Mouse (Mus musculus) limb, embryonic 14.5 days (tissue): ENCODE results near the gene Pde4a. TPM values are rescaled to one million over a fixed set of nuclear protein-coding genes. Genes with fewer than 3 reads are reported as not detected.

ENCODE experiments used
- ATAC-seq: fragments of 200-750 bp; cut with Nextera tagmentation; 2 replicates; pipeline ENCODE4 v1.8.0; 2017; ENCODE audit warnings: low read depth, moderate number of reproducible peaks, moderate TSS enrichment; ENCODE audit not compliant: low FRiP score
- DNase-seq: peaks from one replicate; pipeline ENCODE4 v3.0.0-alpha.2; 2015; ENCODE audit warnings: low spot score
- H3K27ac ChIP-seq: fragments of 300-500 bp; sonication (generic); replicated peaks from 2 replicates; pipeline ENCODE4 v1.5.1; 2014; ENCODE audit warnings: low read depth, mild to moderate bottlenecking, low read length, moderate library complexity, mixed read lengths
- H3K27me3 ChIP-seq: fragments of 300-500 bp; sonication (generic); 2 replicates; pipeline ENCODE4 v1.6.1; 2014; ENCODE audit warnings: low read length, mixed read lengths; ENCODE audit not compliant: control insufficient read depth, insufficient read depth
- H3K36me3 ChIP-seq: fragments of 300-500 bp; sonication (generic); 2 replicates; pipeline ENCODE4 v1.6.1; 2014; ENCODE audit warnings: mild to moderate bottlenecking, low read length, moderate library complexity, mixed read lengths; ENCODE audit not compliant: control insufficient read depth, insufficient read depth
- H3K4me1 ChIP-seq: fragments of 300-500 bp; sonication (generic); 2 replicates; pipeline ENCODE4 v1.6.1; 2014; ENCODE audit warnings: antibody characterized with exemption, low read length, mixed read lengths; ENCODE audit not compliant: control insufficient read depth, insufficient read depth
- H3K4me2 ChIP-seq: fragments of 300-500 bp; sonication (generic); replicated peaks from 2 replicates; pipeline ENCODE4 v1.6.1; 2014; ENCODE audit warnings: low read depth, mild to moderate bottlenecking, low read length, moderate library complexity; ENCODE audit not compliant: severe bottlenecking
- H3K4me3 ChIP-seq: fragments of 300-500 bp; sonication (generic); replicated peaks from 2 replicates; pipeline ENCODE4 v1.5.1; 2014; ENCODE audit warnings: low read length
- H3K9ac ChIP-seq: fragments of 300-500 bp; sonication (generic); 2 replicates; pipeline ENCODE4 v1.6.1; 2014; ENCODE audit warnings: mild to moderate bottlenecking, low read depth, low read length, moderate library complexity; ENCODE audit not compliant: severe bottlenecking
- H3K9me3 ChIP-seq: fragments of 300-500 bp; sonication (generic); 2 replicates; pipeline ENCODE4 v1.6.1; 2016; ENCODE audit warnings: low read length; ENCODE audit not compliant: control insufficient read depth
- POLR2A ChIP-seq: fragments of 200-500 bp; IDR thresholded peaks from 2 replicates; pipeline ENCODE4 v1.8.0; 2012; ENCODE audit warnings: inconsistent platforms, mild to moderate bottlenecking, moderate library complexity, borderline replicate concordance; ENCODE audit not compliant: insufficient read depth, insufficient read length; ENCODE audit errors: extremely low read depth
- WGBS: fragments of 180-500 bp; shearing (Covaris S2); extraction: QIAGEN DNeasy Blood & Tissue Kit; methylation state at CpG from one replicate; pipeline ENCODE4 v1.1.7; 2014; 5-methylcytosine and 5-hydroxymethylcytosine counted together
- polyA plus RNA-seq, 2 experiments: library from polyadenylated mRNA; depleted of rRNA in 1 of 2; stranded (reverse) in 1 of 2; unstranded in 1 of 2; fragments of >200 nt; fragmentation: Nextera tagmentation in 1 of 2; extraction: Ambion mirVana in 1 of 2; gene quantifications; 2 replicates each; pipeline versions ENCODE4 v1.2.1 to v1.2.3; 2012 to 2014

Pde4a gene
- polyA plus RNA-seq, 2 experiments, result 4.4 to 5.7 TPM

DNA sequence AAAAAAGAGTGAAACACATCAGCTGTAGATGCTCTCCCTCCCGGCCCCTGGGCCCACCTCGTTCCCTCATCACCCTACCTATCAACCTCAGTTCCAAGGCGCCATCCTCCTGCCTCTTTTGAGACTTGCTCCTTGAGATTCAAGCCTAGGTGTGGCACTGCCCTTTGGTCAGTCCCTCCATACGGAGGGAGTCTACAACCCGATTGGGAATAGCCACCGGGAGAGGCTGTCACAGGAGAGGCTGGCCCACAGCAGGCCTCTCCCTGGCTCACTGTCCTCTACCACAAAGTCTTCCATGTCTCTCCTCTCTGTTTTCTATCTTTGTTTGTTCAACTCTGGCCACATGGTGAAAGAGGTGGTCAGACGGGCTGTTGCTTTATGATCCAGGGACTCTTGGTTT, 46.1 kb downstream of the Pde4a start:
- H3K4me2 ChIP-seq, result no peak overlapping the region
- no peaks in the 10 kb centered on the region for H3K9me3 ChIP-seq
- DNase-seq (no peak), ATAC-seq (no peak)
- TF ChIP-seq POLR2A, result no peak
- WGBS, result 81% methylated on average over 7 of the region's 7 CpGs
- H3K27ac ChIP-seq, result no peak overlapping the region
- H3K4me1 ChIP-seq, result no peaks in the 10 kb centered on the region
- no peaks in the 10 kb centered on the region for H3K36me3 ChIP-seq
- H3K9ac ChIP-seq, result no peak overlapping the region
- no peaks in the 10 kb centered on the region for H3K27me3 ChIP-seq
- no peak overlapping the region for H3K4me3 ChIP-seq

DNA sequence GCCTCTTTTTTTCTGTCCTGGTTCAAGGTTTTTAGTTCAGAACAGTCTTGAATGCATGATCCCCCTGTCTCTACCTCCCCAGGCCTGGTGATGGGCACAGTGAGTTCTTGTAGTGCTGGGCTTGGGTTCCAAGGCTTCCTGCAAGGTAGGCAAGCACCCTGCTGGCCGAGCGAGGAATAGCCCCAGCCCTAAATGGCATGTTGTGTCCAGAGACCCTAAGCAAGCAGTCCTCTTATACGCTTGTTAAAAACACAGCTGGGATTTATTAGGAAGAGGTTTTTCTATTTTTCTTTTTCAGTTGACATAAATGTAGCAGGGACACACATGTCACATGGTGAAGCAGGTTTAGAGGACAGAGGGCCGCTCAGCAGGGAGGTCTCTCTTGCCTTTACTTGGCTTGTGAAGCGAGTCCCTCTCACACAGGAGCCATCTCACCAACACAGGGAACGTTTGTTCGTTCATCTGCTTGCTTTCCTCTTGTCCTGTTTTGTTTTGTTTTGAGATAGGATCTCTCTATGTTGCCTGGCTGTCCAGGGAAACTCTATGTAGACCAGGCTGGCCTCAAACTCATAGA, 48.2 kb downstream of the Pde4a start:
- no peak overlapping the region for H3K27ac ChIP-seq
- H3K4me2 ChIP-seq, result no peak overlapping the region
- no peak overlapping the region for H3K9ac ChIP-seq
- H3K4me1 ChIP-seq, result no peaks in the 10 kb centered on the region
- H3K9me3 ChIP-seq, result no peaks in the 10 kb centered on the region
- no peaks in the 10 kb centered on the region for H3K27me3 ChIP-seq
- H3K4me3 ChIP-seq, result no peak overlapping the region
- DNase-seq (no peak), ATAC-seq (no peak)
- 27% methylated on average over 7 of the region's 7 CpGs for WGBS
- no peaks in the 10 kb centered on the region for H3K36me3 ChIP-seq
- no peak for TF ChIP-seq POLR2A

DNA sequence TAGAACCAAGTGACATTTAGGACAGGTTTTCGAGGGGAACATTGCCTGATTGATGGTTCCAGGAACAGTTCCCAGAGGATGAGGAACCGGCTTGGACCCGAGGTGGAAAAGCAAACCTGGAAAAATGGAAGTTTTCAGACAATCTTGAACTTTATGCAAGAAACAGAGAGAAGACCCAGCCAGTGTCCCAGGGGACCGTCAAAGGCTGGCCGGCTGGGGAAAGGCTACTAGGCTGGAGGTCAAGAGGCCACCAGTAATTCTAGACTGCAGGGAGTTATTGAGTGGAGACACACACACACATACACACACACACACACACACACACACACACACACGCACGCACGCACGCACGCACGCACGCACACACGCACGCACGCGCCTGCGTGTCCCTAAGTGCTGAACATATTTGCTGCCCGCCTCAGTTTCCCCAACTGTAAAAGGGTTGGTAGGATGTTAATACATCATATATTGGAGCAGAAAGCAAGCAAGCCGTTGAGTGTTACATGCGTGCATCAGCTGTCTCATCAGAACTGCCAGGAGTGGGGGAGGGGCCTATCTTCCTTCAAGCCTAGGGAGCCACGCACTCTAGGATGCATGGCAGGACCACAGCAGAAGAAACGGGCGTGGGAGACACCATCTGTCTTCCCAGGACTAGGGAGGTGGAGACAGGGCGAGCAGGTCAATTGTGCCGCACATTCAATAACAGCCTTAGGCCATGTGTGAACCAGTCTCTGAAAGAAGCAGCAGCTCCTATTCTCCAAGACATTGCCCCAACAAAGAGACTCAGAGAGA, 50.7 kb downstream of the Pde4a start:
- Histone ChIP-seq H3K9ac (no peak overlapping the region), H3K27ac (no peak overlapping the region), H3K36me3 (no peaks in the 10 kb centered on the region), H3K4me3 (no peak overlapping the region), H3K9me3 (no peaks in the 10 kb centered on the region), H3K4me1 (peaks cover 3% of the 10 kb centered on the region; the same call in 1 of the 2 replicates), H3K4me2 (no peak overlapping the region), H3K27me3 (no peaks in the 10 kb centered on the region)
- WGBS, result 68% methylated on average over 24 of the region's 25 CpGs
- ATAC-seq, result no peak
- DNase-seq, result no peak
- no peak for TF ChIP-seq POLR2A

DNA sequence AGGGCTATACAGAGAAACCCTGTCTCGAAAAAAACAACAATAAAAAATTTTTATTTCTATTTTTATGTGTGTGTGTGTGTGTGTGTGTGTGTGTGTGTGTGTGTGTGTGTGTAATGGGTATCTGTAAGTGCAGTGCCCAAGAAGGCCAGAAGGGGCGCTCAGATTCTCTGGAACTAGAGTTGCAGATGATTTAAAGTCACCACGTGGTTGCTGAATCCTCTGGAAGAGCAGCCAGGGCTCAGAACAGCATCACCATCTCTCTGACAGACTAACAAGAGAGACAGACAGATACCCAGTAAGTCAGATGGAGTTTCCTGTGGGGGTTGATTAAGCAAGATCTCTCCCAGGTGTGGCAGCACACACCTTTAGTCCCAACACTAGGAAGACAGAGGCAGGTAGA, 54.3 kb downstream of the Pde4a start:
- H3K9me3 ChIP-seq, result no peaks in the 10 kb centered on the region
- no peak for TF ChIP-seq POLR2A
- H3K36me3 ChIP-seq, result no peaks in the 10 kb centered on the region
- H3K9ac ChIP-seq, result no peak overlapping the region
- no peak overlapping the region for H3K4me3 ChIP-seq
- H3K4me1 ChIP-seq, result peaks cover 3% of the 10 kb centered on the region; the same call in 1 of the 2 replicates
- ATAC-seq, result no peak
- 52% methylated on average over 3 of the region's 3 CpGs for WGBS
- DNase-seq, result no peak
- no peaks in the 10 kb centered on the region for H3K27me3 ChIP-seq
- no peak overlapping the region for H3K27ac ChIP-seq
- no peak overlapping the region for H3K4me2 ChIP-seq

DNA sequence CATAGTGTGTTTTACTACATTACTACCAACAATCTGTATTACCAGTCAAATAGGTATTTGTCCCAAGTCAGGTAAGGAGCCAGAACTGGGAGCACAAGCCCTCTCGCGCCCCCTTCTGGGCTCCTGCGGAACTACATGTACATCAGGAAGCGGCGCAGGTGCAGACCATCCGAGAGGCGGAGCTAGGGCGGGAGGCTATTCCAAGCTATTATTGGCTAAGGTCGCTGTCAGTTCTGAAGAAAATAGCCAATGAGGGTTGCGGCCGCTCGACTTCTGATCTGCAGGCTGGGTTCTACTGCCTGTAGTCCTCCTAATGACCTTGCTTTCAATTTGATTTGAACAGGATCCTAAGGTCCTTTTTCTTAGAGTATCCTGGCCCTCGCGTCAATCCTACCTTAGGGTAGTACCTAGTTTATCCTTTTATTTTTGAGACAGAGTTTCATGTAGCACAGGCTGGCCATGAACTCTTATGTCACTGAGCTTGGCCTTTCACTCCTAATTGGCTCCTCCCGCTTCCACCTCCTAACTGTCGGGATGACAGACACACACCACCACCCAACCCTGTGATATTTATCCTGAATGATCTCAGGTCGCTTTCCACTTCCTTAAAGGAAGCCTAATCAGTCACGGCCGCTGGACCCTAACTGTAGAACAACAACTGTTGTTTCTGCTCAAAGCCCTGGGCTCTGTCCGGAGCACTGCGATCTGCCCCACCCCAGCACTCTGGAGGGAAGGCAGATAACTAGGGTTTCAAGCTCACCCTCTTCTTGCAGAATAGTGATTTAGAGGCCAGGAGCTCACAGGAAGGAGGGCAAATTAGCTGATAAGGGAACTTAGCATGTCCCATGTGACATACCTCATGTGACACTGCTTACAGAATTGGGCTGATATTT, 55.2 kb downstream of the Pde4a start:
- H3K36me3 ChIP-seq, result no peaks in the 10 kb centered on the region
- DNase-seq (peak; percentile 89), ATAC-seq (peak; percentile 78)
- H3K27ac ChIP-seq, result no peak overlapping the region
- no peak for TF ChIP-seq POLR2A
- H3K4me3 ChIP-seq, result 0 out of 2 replicates have a peak overlapping the region, but pooled peaks have one; percentile 15
- H3K4me1 ChIP-seq, result peaks cover 3% of the 10 kb centered on the region; the same call in 1 of the 2 replicates
- no peak overlapping the region for H3K9ac ChIP-seq
- no peaks in the 10 kb centered on the region for H3K9me3 ChIP-seq
- H3K4me2 ChIP-seq, result peak overlapping the region; percentile 36
- no peaks in the 10 kb centered on the region for H3K27me3 ChIP-seq
- 16% methylated on average over 21 of the region's 21 CpGs for WGBS
